Mouse (Mus musculus) layer of hippocampus, postnatal 36 days (tissue): ENCODE results near the gene Armc2. TPM values are rescaled to one million over a fixed set of nuclear protein-coding genes. Genes with fewer than 3 reads are reported as not detected.

ENCODE experiments used
- DNase-seq, 2 experiments: peaks; one replicate each; pipeline ENCODE4 v3.0.0; 2022
- total RNA-seq, 2 experiments: library from RNA; stranded (reverse); gene quantifications; 2 replicates each; pipeline ENCODE4 v1.2.3; 2021

Gene Armc2
- total RNA-seq, 2 experiments from 2014 or later: 9.4 to 9.5 TPM

GRCm38 (mm10) chr10:41901456-41901855 is 116.8 kb downstream of the Armc2 start:
- no peak for DNase-seq

DNA sequence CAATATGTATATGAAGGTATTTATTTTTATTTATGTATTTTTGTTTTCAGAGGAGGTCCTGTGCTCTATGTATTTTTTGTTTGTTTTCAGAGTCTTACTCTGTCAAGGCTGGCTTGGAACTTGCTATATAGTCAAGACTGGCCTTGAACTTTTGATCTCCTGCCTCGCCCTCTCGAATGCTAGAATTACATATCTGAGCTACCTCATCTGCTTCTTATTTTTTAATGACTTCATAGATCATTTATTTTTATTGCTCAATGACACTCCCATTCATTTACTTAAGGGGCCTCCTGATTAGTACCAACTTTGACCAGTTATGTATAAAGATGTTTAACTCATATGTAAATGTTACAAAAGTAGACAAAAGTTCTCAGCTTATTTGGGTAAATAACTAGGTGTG is 121.4 kb downstream of the Armc2 start:
- DNase-seq: no peak

DNA sequence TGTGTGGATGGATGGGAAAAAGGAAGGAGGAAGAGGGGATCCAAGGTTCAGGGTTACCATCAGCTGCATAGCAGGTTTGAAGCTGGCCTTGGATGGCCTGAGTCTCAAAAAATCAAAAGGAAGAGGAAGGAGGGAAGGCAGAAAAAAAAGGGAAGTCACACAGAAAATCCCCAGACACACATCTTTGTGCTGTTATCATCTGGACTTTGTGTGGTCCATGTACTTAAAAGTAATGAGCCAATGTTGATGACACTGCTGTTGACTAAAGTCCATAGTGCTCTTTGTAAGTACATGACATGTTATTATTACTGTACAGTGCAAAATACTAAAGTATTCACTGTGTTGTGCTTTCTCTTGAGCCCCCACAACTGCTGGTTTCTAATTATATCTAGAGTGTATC is 121.8 kb downstream of the Armc2 start:
- DNase-seq: no peak

DNA sequence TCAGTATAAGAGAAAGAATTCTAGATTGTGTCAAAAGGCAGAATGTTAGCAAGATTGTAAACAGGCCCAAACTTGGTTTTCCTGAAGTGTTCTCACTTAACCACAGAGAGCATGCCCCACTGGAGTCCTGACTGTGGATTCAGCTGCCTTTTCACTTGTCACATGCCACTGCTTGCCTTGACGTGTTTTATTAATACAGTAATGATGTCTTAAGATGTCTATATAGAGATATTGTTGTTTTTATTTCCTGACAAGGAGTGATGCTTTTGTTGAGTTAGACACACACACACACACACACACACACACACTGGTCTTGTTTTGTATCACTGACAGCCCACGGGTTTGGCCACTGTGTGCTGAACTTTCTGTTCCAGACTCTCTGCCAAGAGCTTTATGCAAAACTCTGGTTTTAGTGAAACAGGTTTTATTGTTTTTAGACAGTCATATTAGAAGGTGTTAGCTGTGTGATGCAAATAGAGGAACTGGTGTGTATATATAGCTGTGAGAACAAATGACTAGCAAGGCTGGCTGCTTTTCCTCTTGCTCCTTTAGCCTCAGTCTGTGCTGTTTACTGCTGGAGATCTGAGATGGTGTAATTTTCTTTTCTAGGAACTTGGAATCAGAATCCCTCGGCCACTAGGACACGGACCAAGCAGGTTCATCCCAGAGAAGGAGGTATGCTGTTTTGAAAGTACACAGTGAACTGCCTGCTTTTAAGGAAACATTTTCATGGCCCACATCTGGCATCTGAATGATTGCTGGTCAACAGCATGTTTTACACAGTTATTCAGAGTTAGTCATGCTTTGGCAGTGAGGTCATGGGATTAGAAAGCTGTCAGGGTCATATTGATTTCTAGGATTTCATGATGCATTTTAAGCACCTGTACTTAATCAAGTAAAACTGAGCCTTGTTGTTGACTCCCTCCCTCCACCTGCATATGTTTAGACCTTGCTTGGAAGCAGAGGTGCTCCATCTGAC is 124.5 kb downstream of the Armc2 start:
- DNase-seq: no peak

DNA sequence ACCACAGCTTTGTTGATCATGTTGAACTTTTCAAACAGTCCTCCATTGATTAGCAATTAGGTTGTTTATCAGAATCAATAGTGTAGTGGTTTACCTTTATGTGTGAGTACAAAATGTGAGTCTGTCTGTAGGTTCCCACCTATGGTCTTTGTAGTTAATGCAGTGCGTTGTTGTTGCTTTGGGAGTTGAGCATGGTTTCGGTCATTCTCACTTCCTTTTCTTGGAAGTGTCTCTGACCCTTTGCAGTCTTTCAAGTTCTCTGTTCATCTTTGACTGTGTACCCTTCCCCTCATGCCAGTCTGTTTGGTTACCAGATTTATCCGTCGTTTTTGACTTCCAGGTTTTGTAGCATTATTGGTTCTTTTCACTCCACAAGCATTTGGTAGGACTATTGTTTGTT is 126.9 kb downstream of the Armc2 start:
- no peak for DNase-seq

- DNase-seq: no peak
Observed at GRCm38 (mm10) chr10:41890537-41890936, 127.7 kb downstream of the Armc2 start.

DNA sequence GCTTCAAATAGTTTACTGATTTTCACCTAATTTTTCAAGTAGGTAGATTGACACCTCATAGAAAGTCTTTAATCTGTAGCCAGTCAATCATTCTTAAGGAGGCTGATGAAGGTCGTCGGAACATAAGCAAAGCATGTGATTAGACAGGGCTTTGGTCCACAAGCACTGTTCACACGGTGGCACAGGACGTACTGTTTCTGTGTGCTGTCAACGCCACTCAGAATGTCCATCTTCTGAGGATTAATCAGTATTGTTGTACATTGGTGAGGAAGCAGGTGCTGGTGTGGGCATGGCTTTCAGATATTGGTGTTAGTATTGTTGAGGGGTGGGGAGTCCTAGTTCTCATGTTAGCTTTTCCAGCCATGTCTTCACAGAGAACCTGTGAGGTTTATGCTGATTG is 128.7 kb downstream of the Armc2 start:
- DNase-seq: no peak

DNA sequence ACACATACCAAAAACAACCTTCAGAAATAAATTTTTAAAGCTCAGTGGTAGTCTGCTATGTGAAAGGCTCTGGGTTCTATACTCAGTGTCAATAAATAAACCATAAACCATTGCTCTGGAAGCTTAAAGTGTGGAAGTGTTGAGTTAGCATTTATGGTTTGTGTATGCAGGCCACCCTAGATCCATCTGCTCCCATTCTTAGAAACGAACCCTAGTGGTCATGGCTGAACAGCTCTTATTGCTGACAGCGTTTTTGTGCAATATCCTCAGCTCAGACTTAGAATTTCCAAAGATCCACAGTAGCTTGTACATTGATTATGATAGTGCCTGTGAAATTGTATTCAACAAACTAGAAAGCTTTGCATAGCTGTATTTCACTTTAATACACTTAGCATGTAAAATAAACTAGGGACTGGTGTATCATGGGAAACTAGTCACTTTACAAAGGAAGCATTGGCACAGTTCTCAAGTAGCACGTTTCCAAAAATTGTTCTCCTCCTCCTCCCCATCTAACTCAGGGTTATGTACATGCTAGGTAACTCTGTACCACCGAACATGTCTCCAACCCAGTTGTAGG is 129.8 kb downstream of the Armc2 start:
- no peak for DNase-seq

GRCm38 (mm10) chr10:41887080-41887821 is 131.0 kb downstream of the Armc2 start:
- peak; percentile 89 to 90 for DNase-seq

DNA sequence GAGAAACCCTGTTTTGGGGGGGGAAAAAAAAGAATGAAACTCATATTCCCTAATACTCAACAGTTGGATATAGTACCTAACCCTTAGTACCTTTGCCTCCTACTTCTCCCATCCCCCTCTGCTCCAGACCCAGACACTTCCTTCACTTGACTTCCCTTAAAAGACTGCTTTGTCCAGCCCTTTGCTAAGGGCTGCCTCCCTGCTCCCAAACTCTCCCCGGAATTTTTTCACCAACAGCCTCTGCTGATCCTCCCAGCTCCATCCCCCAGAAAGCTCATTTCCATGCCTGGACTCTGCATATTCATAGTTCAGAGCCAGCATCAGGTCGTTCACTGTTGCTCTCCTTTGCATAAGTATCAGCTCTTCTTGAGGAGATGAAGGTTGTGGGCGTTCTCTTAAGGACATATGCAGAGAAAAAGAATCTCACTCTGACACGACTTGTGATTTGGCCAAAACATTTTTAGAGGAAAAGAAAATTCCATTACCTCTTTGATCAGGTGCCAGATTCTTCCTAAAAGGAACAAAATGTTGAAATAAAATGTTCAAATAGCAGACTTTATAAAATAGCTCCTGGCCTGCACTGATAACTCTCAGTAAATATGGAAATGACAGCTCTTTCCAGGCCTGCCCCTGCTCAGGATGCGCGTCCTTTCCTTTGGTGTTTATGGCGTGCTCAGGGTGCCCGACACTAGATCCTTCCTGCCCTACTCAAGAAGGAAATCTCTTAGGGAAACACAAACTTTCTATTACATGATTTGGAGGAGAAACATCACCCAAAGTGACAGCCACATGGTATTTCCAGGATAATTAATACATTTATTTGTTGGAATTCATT is 134.3 kb downstream of the Armc2 start:
- DNase-seq: no peak

DNA sequence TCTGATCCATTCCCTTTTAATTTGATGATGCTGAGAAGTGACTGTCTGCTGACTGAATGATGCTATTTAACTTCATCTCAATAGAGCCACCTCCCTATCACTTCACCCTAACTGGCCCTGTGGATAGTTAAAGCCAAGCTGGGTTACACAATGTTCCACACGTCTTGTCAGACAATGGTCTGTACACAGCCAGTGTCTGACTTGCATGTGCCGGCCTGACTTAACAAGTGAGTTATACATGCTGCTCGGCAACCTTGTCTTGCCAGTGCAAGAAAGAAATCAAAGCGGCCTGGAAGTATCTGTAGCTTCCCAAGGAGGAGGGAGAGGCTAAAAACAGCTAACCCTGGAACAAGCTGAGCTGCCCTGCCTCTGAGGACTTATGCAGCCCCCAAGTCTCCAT is 136.8 kb downstream of the Armc2 start:
- DNase-seq: no peak

- DNase-seq: no peak
Observed at GRCm38 (mm10) chr10:41880777-41881176, 137.5 kb downstream of the Armc2 start.

- DNase-seq: no peak
Observed at GRCm38 (mm10) chr10:41880206-41880605, 138.0 kb downstream of the Armc2 start.

DNA sequence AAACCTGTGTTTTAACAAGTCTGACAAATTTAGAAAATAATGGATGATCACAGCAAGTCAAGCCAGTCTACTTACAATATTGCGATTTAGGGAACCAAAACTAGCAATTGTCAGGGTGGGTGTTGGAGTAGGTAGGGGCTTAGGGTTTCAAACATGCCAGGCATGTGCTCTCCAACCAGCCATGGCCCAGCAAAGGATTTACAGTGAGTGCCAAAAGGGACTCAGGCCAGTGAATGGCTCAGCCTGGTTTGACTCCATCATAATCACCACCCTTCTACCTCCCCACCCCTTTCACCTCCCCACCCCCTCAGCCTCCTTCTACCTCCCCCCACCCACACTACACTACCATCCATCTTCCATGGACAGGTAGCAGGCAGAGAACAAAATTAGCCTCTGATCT is 138.6 kb downstream of the Armc2 start:
- DNase-seq: no peak

DNA sequence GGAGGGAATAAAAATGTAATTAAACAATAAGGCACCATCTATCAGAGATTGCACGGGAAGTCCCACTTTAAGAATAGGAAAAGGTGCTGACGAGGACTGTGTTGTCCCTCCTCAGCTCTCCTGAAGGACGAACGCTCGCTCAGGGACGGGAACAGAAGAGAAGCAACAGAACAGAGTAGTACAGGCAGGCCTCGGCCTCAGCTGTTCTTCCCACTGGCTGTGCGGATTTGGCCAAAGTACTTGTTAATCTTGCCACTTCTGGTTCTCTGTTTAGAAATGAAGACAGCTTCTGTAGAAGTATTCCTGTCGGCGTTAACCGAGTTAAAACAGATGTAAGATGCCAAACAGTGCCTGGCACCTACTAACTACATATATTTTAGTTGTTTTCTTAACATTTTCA is 139.9 kb downstream of the Armc2 start:
- DNase-seq: no peak

GRCm38 (mm10) chr10:41875624-41876023 is 142.6 kb downstream of the Armc2 start:
- no peak for DNase-seq

DNA sequence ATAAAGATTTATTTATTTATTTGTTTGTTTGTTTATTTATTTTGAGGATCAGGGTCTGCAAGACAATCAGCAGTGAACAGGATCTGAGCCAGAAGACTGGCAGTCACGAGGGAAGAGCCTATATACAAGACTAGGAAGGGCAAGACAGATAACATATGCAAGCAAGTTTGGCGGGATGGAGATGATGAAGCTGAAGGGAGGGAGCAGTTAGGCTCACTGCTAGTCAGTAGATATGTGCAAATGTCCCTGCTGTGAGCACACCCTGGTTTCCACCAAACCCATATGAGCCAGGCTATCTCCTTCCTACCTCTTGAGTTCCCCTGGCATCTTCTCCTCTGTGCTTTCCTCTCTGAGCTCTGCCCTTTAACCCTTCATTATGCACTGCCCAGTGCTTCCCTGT is 146.7 kb downstream of the Armc2 start:
- DNase-seq: no peak

DNA sequence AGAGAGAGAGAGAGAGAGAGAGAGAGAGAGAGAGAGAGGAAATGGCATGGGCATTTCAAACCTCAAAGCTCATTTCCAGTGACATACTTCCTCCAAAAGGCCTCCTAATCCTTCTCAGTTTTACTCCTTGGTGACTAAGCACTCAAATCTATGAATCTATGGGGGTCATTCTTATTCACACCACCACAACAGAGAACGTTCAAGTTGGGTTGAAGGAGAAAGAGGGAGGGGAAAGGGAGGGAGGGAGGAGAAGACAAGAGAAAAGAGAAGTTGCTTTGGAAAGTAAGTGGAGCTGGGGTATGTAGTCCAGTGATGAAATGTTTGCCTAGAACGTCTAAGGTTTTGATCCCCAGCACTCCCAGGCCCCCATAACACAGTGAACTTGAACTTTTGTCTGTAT is 148.1 kb downstream of the Armc2 start:
- DNase-seq: no peak

DNA sequence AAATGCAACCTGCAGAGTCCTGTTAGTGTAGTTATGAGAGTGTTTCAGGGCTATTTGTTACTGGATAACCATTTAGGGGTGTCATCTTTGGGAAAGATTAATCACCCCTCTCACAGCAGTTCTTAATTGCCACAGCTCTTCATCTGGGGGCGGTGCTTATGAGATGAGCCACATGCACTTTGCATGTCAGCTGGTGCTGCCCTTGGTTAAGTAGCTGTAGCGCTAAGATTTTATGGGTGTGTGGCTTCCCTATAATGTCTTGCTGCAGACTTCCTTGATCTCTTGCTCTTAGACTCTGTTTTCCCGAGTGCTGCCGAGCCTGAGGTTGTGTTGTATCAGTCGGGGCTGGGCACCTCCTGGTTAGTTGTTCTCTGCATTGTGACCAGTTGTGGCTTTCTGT is 150.3 kb downstream of the Armc2 start:
- no peak for DNase-seq

DNA sequence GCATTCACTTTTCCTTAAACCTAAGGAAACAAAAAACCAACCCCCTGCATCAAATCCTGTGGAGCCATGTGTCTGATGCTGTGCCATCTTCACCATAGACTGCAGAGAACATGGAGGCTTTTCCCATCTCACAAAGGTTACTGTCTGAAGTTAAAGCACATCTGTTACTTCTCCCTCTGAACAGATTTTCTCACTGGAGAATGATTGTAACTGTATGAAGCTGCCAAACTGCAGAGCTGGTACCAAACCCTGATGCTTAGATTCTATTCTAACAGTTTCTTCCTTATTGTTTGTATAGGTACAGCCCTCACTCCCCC is 151.4 kb downstream of the Armc2 start:
- DNase-seq: no peak

GRCm38 (mm10) chr10:41866069-41866837 is 152.0 kb downstream of the Armc2 start:
- DNase-seq: no peak
